Mouse (Mus musculus): Measurements from ENCODE around the gene Sgk2. TPM values are rescaled to one million over a fixed set of nuclear protein-coding genes. Genes with fewer than 3 reads are reported as not detected.
A peak's percentile ranks its signal among the peaks of the same experiment; 100 is the strongest.
"Not testable (repeated sequence)": the region's sequence is repeated elsewhere in the genome, so short reads cannot be mapped to it uniquely, and the experiment has no call there.

The Sgk2 gene
- polyA plus RNA-seq, 1 experiment from 2014 or later: not detected

- Histone ChIP-seq H3K4me3 (ENCODE audit: low read depth, low read length) (no peak overlapping the region), H3K9ac (ENCODE audit: low read length) (no peak overlapping the region), H3K4me1 (ENCODE audit: control insufficient read depth, insufficient read depth, low read length) (no peaks in the 10 kb centered on the region), H3K9me3 (ENCODE audit: control insufficient read depth, low read length) (no peaks in the 10 kb centered on the region), H3K4me2 (ENCODE audit: low read depth) (no peak overlapping the region), H3K27me3 (ENCODE audit: control insufficient read depth, insufficient read depth, low read length) (no peaks in the 10 kb centered on the region), H3K27ac (ENCODE audit: low read depth, low read length) (no peak overlapping the region), H3K36me3 (ENCODE audit: control insufficient read depth, insufficient read depth, low read length) (peaks cover 4% of the 10 kb centered on the region)
- ATAC-seq (ENCODE audit: insufficient read depth, low FRiP score, low TSS enrichment) (no peak), DNase-seq (ENCODE audit: low spot score) (no peak)
- 93% methylated on average over 2 of the region's 2 CpGs for WGBS
These were observed 62.0 kb downstream of the Sgk2 start for GRCm38 (mm10) chr2:163049116-163049515.

- H3K36me3 ChIP-seq (ENCODE audit: control insufficient read depth, insufficient read depth, low read length): no peaks in the 10 kb centered on the region
- DNase-seq (ENCODE audit: low spot score): no peak
- no peaks in the 10 kb centered on the region for H3K27me3 ChIP-seq (ENCODE audit: control insufficient read depth, insufficient read depth, low read length)
- peaks cover 8% of the 10 kb centered on the region for H3K4me1 ChIP-seq (ENCODE audit: control insufficient read depth, insufficient read depth, low read length)
- no peak overlapping the region for H3K4me2 ChIP-seq (ENCODE audit: low read depth)
- H3K9ac ChIP-seq (ENCODE audit: low read length): no peak overlapping the region
- H3K9me3 ChIP-seq (ENCODE audit: control insufficient read depth, low read length): no peaks in the 10 kb centered on the region
- no peak overlapping the region for H3K27ac ChIP-seq (ENCODE audit: low read depth, low read length)
- no peak overlapping the region for H3K4me3 ChIP-seq (ENCODE audit: low read depth, low read length)
- no peak for ATAC-seq (ENCODE audit: insufficient read depth, low FRiP score, low TSS enrichment)
- WGBS: 65% methylated on average over 1 of the region's 1 CpGs
These were observed 64.6 kb downstream of the Sgk2 start for GRCm38 (mm10) chr2:163051691-163052090.

GRCm38 (mm10) chr2:163052101-163052500 is 65.0 kb downstream of the Sgk2 start:
- Histone ChIP-seq H3K9ac (ENCODE audit: low read length) (no peak overlapping the region), H3K4me3 (ENCODE audit: low read depth, low read length) (no peak overlapping the region), H3K4me2 (ENCODE audit: low read depth) (no peak overlapping the region), H3K36me3 (ENCODE audit: control insufficient read depth, insufficient read depth, low read length) (no peaks in the 10 kb centered on the region), H3K27ac (ENCODE audit: low read depth, low read length) (no peak overlapping the region), H3K9me3 (ENCODE audit: control insufficient read depth, low read length) (no peaks in the 10 kb centered on the region), H3K27me3 (ENCODE audit: control insufficient read depth, insufficient read depth, low read length) (no peaks in the 10 kb centered on the region), H3K4me1 (ENCODE audit: control insufficient read depth, insufficient read depth, low read length) (peaks cover 8% of the 10 kb centered on the region)
- ATAC-seq (ENCODE audit: insufficient read depth, low FRiP score, low TSS enrichment) (no peak), DNase-seq (ENCODE audit: low spot score) (no peak)
- 41% methylated on average over 4 of the region's 4 CpGs for WGBS

- Histone ChIP-seq H3K27me3 (ENCODE audit: control insufficient read depth, insufficient read depth, low read length) (no peaks in the 10 kb centered on the region), H3K4me3 (ENCODE audit: low read depth, low read length) (no peak overlapping the region), H3K9ac (ENCODE audit: low read length) (no peak overlapping the region), H3K4me2 (ENCODE audit: low read depth) (no peak overlapping the region), H3K4me1 (ENCODE audit: control insufficient read depth, insufficient read depth, low read length) (peaks cover 8% of the 10 kb centered on the region), H3K36me3 (ENCODE audit: control insufficient read depth, insufficient read depth, low read length) (no peaks in the 10 kb centered on the region), H3K27ac (ENCODE audit: low read depth, low read length) (no peak overlapping the region), H3K9me3 (ENCODE audit: control insufficient read depth, low read length) (no peaks in the 10 kb centered on the region)
- DNase-seq (ENCODE audit: low spot score) (no peak), ATAC-seq (ENCODE audit: insufficient read depth, low FRiP score, low TSS enrichment) (no peak)
- WGBS: 65% methylated on average over 4 of the region's 4 CpGs
These were observed 65.7 kb downstream of the Sgk2 start for GRCm38 (mm10) chr2:163052826-163053225.

GRCm38 (mm10) chr2:163054335-163054840 is 67.3 kb downstream of the Sgk2 start, which contains the start of gene Mybl2:
Gene Mybl2 (plus strand): TSS chr2:163054687.
- WGBS: under 1% methylated on average over 48 of the region's 48 CpGs

GRCm38 (mm10) chr2:163054891-163055494 is 67.9 kb downstream of the Sgk2 start:
- H3K4me1 ChIP-seq (ENCODE audit: control insufficient read depth, insufficient read depth, low read length): peaks cover 10% of the 10 kb centered on the region
- no peaks in the 10 kb centered on the region for H3K27me3 ChIP-seq (ENCODE audit: control insufficient read depth, insufficient read depth, low read length)
- no peaks in the 10 kb centered on the region for H3K9me3 ChIP-seq (ENCODE audit: control insufficient read depth, low read length)
- peak overlapping the region; percentile 99 for H3K4me2 ChIP-seq (ENCODE audit: low read depth)
- H3K9ac ChIP-seq (ENCODE audit: low read length): peak overlapping the region; percentile 75
- 0 out of 2 replicates have a peak overlapping the region, but pooled peaks have one; percentile 20 for H3K27ac ChIP-seq (ENCODE audit: low read depth, low read length)
- peak; percentile 55 for DNase-seq (ENCODE audit: low spot score)
- peak; percentile 41 for ATAC-seq (ENCODE audit: insufficient read depth, low FRiP score, low TSS enrichment)
- peak overlapping the region; percentile 78 for H3K4me3 ChIP-seq (ENCODE audit: low read depth, low read length)
- WGBS: under 1% methylated on average over 35 of the region's 38 CpGs
- H3K36me3 ChIP-seq (ENCODE audit: control insufficient read depth, insufficient read depth, low read length): no peaks in the 10 kb centered on the region

More at GRCm38 (mm10) chr2:163054335-163054840, 67.3 kb downstream of the Sgk2 start, which contains the start of gene Mybl2:
- H3K4me1 ChIP-seq (ENCODE audit: control insufficient read depth, insufficient read depth, low read length): peaks cover 8% of the 10 kb centered on the region
- ATAC-seq (ENCODE audit: insufficient read depth, low FRiP score, low TSS enrichment): peak; percentile 99
- H3K9me3 ChIP-seq (ENCODE audit: control insufficient read depth, low read length): no peaks in the 10 kb centered on the region
- DNase-seq (ENCODE audit: low spot score): peak; percentile 97
- no peaks in the 10 kb centered on the region for H3K36me3 ChIP-seq (ENCODE audit: control insufficient read depth, insufficient read depth, low read length)
- H3K4me3 ChIP-seq (ENCODE audit: low read depth, low read length): peak within 1 kb of the TSS; percentile 78
- no peaks in the 10 kb centered on the region for H3K27me3 ChIP-seq (ENCODE audit: control insufficient read depth, insufficient read depth, low read length)
- H3K9ac ChIP-seq (ENCODE audit: low read length): peak within 1 kb of the TSS; percentile 75
- H3K27ac ChIP-seq (ENCODE audit: low read depth, low read length): 0 out of 2 replicates have a peak within 1 kb of the TSS, but pooled peaks have one; percentile 20
- peak within 1 kb of the TSS; percentile 99 for H3K4me2 ChIP-seq (ENCODE audit: low read depth)

- peak overlapping the region; percentile 99 for H3K4me2 ChIP-seq (ENCODE audit: low read depth)
- peak overlapping the region; percentile 75 for H3K9ac ChIP-seq (ENCODE audit: low read length)
- no peaks in the 10 kb centered on the region for H3K36me3 ChIP-seq (ENCODE audit: control insufficient read depth, insufficient read depth, low read length)
- H3K27me3 ChIP-seq (ENCODE audit: control insufficient read depth, insufficient read depth, low read length): no peaks in the 10 kb centered on the region
- H3K4me3 ChIP-seq (ENCODE audit: low read depth, low read length): peak overlapping the region; percentile 78
- no peak for ATAC-seq (ENCODE audit: insufficient read depth, low FRiP score, low TSS enrichment)
- peaks cover 10% of the 10 kb centered on the region for H3K4me1 ChIP-seq (ENCODE audit: control insufficient read depth, insufficient read depth, low read length)
- no peak overlapping the region for H3K27ac ChIP-seq (ENCODE audit: low read depth, low read length)
- WGBS: 43% methylated on average over 5 of the region's 5 CpGs
- no peaks in the 10 kb centered on the region for H3K9me3 ChIP-seq (ENCODE audit: control insufficient read depth, low read length)
- DNase-seq (ENCODE audit: low spot score): no peak
These were observed 68.6 kb downstream of the Sgk2 start for GRCm38 (mm10) chr2:163055715-163056114.

- Histone ChIP-seq H3K27ac (ENCODE audit: low read depth, low read length) (no peak overlapping the region), H3K9me3 (ENCODE audit: control insufficient read depth, low read length) (no peaks in the 10 kb centered on the region), H3K36me3 (ENCODE audit: control insufficient read depth, insufficient read depth, low read length) (no peaks in the 10 kb centered on the region), H3K27me3 (ENCODE audit: control insufficient read depth, insufficient read depth, low read length) (no peaks in the 10 kb centered on the region), H3K9ac (ENCODE audit: low read length) (no peak overlapping the region), H3K4me1 (ENCODE audit: control insufficient read depth, insufficient read depth, low read length) (peaks cover 10% of the 10 kb centered on the region), H3K4me2 (ENCODE audit: low read depth) (no peak overlapping the region), H3K4me3 (ENCODE audit: low read depth, low read length) (no peak overlapping the region)
- WGBS: 91% methylated on average over 9 of the region's 9 CpGs
- no peak for ATAC-seq (ENCODE audit: insufficient read depth, low FRiP score, low TSS enrichment)
- no peak for DNase-seq (ENCODE audit: low spot score)
These were observed 69.5 kb downstream of the Sgk2 start for GRCm38 (mm10) chr2:163056584-163056983.

GRCm38 (mm10) chr2:163058981-163059380 is 71.9 kb downstream of the Sgk2 start:
- H3K9me3 ChIP-seq (ENCODE audit: control insufficient read depth, low read length); H3K4me2 ChIP-seq (ENCODE audit: low read depth); H3K4me1 ChIP-seq (ENCODE audit: control insufficient read depth, insufficient read depth, low read length); H3K4me3 ChIP-seq (ENCODE audit: low read depth, low read length); ATAC-seq (ENCODE audit: insufficient read depth, low FRiP score, low TSS enrichment); DNase-seq (ENCODE audit: low spot score); H3K27ac ChIP-seq (ENCODE audit: low read depth, low read length); H3K9ac ChIP-seq (ENCODE audit: low read length); H3K27me3 ChIP-seq (ENCODE audit: control insufficient read depth, insufficient read depth, low read length); H3K36me3 ChIP-seq (ENCODE audit: control insufficient read depth, insufficient read depth, low read length): not testable (repeated sequence)
- WGBS: 95% methylated on average over 6 of the region's 7 CpGs
